Mouse (Mus musculus): ENCODE measurements at regions not wholly inside any gene's neighbourhood (a gene's known extent, or its start where the extent isn't known, plus 50 kb on each side); places are given as distances from the start of the nearest gene placed in this dataset.

DNA sequence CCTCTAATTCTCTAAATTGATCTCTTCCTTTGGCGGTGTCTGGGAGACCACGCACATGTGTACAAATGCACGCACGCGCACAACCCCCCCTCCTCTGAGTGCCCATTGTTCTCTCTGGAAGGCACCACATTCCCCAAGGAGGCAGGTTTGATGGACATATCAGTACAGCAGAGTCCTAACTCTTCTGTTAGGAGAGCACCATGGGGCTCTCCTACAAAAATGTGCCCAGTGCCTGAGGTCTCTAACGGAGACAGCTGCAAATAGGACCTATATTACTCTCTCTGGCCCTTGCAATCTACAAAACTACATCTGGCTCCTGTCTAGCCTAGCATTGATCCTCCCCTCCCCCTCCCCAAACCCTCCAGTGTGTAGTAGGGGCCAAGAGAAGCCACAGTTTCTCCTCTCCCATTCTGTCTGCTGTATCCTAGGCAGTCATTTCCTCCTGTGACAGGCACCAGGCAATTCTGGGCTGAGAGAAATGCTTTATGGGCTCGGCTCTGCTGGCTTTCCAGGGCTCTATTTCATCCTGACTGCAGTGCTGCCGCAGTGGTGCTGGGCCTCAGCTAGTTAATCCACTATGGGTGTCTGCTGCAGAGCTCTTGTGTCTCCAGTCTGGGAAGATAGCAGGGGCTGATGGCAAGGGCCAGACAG is 340.6 kb downstream of the Rps24 start:
- no peak for DNase-seq (ENCODE audit: low spot score in 2 of 2)

DNA sequence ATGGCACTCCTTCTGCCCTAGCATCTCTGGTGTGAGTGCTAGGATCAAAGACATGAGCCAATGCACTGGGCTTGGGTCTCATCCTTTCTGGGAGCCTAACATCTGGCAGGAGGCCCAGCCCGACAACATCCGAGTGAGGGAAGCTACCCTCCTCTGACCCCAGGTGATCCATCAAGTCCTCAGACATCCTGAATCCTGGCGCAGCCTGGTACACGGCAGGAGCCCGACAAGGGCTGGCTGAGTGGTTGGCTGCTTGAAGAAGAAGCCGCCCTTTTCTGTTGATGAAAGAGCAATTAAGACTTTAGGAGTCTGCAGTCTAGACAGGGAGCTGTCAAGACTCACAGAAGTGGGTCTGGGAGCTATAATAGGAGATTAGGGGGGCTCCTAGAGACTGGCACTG is 342.1 kb downstream of the Rps24 start:
- no peak for DNase-seq (ENCODE audit: low spot score in 2 of 2)

DNA sequence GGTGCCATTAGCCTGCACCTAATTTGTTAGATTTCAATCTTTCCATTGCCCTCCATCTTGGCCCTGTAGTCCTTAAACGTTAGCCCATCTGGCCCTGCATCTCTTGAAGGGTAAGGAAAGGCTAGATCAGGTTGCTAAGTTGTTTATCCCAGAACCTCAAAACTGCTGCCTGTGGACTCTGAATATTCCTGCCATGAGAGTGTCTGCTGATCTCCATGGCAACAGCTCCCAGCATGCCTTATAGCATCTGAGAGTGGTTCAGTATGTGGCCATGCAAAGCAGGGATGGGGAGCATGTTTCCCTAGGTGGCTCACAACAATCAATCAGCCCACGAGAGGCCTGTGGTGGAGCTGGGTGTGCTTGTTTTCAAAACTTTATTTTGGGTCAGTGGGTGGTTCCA is 346.3 kb downstream of the Rps24 start:
- no peak for DNase-seq (ENCODE audit: low spot score in 2 of 2)

DNA sequence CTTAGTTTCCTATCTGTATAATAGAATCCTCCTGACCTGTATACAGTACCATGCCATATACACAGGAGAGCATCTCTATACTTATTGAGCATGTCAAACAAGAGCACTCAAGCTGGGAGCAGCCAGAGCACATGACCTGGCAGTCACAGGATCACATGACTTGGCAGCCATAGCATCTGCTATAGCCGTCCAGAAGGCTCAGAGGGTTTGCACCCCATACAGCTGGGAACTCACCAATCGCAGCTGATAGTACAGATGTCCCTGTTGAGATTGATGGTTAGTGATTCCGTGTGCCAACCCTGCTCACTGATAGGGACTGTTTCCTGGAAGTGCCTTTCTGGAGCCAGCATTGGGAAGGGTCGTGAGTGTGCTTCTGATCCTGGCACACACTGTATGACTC is 351.3 kb downstream of the Rps24 start:
- DNase-seq (ENCODE audit: low spot score in 2 of 2) = no peak

DNA sequence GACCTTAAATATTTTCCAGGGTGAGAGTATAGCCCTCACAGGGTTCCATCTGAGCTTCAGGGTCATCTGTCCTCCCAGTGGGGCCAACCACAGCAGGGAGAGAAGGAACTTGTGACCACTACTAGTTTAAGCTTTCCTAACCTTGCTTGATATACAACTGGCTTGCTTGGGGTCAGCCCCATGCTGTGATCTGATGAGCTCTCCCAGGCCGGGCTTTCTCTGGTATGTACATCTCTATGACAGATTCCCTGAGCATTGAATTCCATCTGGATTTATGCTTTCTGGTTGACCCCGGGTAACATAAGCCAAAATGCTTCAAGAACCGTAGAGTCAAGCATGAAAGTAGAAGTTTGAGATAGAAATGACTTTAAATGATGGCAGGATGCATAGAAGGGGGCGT is 352.1 kb downstream of the Rps24 start:
- no peak for DNase-seq (ENCODE audit: low spot score in 2 of 2)

DNA sequence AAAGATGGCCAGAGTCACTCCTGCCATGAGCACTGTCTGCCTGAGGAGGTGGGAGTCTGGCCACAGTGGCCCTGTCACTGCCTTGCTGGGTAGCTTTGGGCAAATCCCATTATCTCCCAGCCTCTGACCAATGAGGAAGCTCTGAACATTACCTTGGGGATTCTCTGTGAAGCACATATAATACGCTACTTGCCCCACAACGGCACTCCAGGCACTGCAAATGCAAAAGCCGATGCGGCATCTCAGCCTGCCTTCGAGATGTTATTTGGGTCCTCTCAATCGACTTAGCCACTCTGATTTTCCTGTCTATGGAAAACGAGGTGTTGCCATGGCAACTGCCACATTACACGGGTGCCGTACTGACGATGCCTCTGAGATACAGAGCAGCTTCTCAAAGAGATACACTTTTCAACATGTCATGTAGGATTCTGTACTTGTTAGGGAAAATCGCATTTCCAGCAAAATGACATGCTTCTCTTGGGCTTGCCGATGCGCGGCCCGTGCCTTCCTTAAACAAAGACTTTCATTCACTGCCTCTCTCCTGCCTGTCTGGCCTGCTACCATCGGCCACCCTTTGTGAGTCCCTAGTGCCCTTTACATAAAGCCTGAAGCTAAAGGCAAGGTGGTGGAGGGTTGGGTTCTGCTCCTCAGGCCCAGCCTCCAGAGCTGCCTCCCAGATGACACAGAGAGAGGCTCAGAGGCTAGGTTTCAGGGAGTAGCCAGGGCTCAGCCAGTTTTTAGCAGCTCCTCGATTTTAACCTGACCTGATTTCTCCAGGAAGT is 355.0 kb downstream of the Rps24 start:
- peak; percentile 72 to 88 for DNase-seq (ENCODE audit: low spot score in 2 of 2)

DNA sequence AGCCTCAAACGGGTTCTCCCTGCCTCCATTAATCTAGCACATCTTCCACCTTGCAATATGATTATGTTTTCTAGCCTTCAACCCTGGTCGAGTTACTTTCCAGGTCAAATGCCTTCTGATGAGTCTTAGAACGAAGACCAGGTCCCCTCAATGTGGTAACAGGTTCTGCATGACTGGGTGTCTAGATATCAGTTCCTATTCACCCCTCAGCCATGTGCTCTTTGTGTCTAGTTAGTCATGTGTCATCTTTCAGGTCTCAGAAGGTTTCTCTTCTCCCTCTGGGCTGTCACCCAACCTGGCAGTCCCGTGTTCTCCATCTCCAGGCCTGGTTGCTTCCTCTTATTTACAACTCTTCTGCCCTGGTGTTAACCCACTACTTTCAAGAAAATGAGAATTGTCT is 356.7 kb downstream of the Rps24 start:
- no peak for DNase-seq (ENCODE audit: low spot score in 2 of 2)

DNA sequence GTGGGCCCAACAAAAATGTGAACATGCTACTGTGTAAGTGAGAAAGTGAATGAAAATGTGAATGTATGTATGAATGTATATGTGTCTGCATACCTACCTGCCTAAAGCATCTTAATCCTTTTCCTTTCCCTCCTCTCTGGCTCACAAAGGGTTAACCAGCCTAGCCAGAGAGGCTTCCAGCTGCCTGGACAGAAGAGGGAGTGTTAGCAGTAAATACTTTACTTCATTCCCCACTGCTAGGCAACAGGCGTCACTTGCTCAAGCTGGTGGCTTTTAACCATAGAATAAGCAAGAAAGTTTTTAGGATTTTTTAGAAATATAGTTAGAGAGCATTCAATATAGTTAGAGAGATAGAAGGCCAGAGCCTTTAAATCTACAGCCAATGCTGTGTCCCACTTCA is 363.6 kb downstream of the Rps24 start:
- no peak for DNase-seq (ENCODE audit: low spot score in 2 of 2)

DNA sequence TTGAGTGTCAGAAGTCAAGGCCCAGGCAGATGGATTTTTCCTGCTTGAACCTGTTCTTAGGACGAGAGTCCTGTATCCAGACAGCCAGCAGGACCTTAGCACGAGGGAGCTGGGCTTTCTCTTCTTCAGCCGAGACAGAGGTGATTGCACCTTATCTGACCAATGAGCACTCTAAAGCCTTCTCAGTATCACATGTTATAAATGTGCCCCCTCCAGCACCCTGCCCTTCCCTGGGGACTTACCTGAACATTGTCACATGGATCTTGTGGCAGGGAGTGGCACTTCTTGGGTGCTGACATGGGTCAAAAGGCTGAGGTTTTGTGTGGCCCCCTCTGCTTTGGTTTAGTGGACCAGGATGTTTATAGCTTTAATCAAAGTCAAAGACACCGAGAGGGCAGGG is 367.5 kb downstream of the Rps24 start:
- DNase-seq (ENCODE audit: low spot score in 2 of 2) = no peak

DNA sequence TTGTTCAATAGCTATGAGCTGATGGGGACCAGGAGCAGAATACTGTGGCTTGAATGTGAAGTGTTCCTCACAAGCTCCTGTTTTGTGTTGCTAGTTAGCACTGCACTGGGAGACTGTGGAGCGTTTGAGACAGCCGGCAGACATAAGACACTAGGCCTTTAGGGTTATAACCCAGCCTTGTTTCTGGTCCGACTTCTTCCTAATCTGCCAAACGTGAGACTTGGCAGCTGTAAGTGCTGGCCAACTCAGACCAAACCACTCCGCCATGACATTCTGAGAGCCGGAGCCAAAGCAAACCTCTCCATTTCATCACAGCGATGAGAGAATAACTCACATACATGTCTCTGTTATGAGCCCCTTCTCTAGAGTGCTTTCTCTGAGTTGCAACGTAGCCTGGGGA is 375.2 kb downstream of the Rps24 start:
- DNase-seq (ENCODE audit: low spot score in 2 of 2) = no peak

DNA sequence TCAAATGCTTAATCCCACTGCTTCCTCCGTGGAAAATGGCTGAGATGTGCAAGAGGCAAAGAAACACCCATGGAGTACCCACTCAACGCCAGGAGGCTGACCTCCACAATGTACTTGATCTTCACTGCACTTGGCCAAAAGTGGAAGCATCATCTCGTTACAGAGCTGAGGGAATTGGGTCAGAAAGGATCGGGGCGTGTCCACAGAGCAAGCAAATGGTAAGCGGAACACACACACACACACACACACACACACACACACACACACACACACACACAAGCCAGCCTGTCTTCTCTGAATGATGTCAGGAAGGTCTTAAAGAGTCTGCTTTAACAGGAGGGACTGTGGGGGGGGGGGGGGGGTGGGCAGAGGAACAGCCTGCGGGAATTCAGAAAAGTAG is 375.7 kb downstream of the Rps24 start:
- DNase-seq (ENCODE audit: low spot score in 2 of 2) = no peak

DNA sequence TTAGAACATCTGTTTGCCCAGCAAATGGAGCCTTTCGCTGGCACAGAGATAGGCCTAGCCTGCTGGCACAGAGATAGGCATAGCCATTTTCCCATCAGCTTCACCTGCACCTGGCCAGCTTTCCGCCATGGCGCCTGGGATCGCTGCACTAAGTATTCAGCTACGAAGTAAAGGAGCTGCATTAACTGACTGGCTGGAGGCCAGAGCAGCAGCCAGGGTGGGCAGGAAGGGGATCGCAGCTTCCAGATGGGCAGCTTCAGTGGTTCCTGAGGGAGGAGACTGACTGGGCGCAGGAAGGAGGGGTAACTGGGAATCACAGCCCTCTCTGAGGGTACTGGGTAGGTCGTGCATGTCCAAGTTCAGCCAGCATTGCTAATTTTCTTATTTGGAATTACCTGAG is 376.2 kb downstream of the Rps24 start:
- no peak for DNase-seq (ENCODE audit: low spot score in 2 of 2)

DNA sequence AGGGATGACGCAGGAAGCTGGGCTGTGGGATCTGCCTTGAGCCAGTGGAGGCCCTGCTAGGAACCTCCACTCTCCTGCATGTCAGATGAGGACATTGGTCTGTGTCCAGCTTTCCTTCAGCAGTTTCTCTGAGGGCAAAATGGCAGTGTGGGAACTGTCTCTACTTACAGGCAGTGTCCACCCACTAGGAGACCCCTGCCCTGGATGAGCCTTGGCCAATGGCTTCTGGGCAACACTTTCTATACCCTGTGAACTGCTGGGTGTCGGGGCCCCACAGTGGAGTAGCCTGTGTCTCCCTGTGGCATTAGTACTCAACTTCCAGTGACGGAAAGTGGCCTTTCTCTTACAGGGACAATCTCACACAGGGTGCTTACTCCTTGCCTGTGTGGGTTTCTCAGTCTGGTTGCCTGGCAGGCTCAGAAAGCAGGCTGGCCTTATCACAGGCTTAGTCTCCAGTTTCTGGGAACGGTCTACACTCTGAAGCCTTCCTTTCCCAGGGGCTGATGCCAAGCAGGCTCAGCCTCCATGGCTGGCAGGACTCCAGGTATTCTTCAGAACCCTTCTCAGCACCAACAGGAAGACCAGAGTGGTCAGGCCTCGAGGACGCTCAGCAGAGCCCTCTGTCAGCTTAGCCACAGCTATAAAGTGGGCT is 378.8 kb downstream of the Rps24 start:
- DNase-seq (ENCODE audit: low spot score in 2 of 2) = no peak

DNA sequence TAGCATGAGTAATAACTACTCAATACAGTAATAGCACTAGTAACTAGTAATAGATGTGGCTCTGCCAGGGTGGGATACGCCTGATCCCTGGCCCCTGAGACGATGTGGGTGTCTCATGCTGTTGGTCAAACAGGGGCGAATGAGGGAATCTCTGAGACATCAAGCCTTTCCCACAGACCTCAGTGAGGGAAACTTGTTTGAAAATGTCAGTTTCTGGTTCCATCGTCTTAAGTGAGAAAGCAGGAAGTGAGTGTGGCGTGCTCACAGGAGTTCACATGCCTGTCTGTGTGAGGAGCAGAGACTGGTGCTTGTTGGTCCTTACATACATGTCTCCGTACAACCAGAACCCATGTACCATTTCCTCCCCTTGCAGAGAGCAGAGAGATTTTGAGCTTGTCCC is 380.9 kb downstream of the Rps24 start:
- no peak for DNase-seq (ENCODE audit: low spot score in 2 of 2)

DNA sequence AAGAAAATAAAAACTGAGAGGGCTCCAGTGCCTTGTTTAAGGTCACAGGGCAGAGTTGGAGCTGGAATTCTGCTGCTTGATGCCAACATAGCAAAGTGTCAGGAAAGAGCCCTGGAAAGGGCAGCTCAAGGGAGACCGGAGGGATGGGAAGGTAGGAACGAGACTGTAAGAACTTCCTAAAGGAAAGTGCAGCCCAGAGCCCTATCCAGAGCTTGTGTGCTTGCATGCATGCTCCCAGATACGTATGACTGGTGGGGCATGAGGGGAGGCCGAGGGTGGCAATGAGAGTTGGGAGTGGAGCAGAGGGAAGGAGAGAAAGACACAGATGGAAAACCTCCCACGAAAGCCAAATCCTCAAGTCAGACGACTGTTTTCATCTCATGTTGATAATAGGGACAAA is 381.8 kb downstream of the Rps24 start:
- no peak for DNase-seq (ENCODE audit: low spot score in 2 of 2)

DNA sequence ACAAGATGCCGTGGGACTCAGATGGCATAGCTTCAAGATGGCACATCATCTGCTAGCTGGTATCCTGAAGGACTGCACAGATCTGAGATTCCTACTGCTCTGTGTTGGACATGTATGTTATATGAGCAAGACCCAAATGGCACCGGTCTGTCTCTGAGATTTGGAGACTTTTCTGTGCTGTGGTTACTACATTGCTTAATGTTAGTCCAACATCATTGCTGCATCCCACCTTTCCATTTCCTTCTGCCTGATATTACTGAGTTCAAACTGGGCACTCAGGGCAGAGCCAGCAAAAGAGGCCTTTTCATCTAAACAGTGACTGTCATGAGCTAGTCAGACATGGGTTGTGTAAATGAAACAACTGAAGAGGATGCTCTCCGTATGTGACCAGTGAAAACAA is 383.3 kb downstream of the Rps24 start:
- DNase-seq (ENCODE audit: low spot score in 2 of 2) = no peak

DNA sequence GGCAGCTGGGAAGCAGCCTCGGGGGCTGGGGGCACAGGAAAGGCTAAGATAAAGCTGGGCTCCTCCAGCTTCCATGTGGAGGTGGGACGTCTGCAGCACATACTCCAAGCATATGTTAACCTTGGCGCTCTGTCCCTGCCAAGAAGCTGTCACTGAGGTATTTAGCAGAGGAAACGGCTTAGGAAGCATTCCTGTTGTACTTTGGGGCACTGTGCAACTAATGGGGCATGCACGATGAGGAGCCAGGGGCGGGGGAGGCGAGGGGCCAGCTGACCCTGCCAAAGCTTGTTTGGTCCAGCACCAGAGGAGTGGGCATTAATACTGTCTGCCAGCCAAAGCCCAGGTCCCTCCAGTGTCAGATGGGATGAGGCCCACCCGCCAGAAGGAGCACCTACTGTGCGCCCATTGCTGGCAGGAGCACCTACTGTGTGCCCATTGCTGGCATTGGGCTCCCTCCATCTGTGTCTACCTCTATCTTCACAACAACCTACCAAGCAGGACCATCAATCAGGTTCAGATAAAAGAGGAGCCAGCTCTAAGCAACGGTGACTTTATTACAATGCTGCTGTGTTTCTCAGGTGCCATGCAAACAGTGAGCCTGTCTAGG is 384.6 kb downstream of the Rps24 start:
- DNase-seq (ENCODE audit: low spot score in 2 of 2) = no peak

DNA sequence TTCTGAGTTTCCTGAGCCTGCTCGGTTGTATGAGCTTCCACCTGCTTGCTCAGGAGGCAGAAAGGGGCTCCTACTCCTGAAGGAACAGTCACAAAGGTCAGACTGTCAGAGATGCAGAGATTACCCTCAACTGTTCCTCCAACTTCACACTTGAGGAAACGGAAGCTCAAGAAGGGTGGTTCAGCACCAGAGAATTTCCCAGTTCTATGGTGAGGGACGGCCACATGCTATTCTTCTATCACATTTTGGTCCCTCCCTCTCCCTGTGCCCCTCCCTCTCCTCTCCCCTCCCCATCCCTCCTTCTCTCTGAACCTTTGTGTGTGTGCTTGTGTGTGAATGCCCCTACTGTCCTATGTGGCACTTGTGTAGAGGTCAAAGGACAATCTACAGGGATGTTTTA is 386.0 kb downstream of the Rps24 start:
- no peak for DNase-seq (ENCODE audit: low spot score in 2 of 2)

DNA sequence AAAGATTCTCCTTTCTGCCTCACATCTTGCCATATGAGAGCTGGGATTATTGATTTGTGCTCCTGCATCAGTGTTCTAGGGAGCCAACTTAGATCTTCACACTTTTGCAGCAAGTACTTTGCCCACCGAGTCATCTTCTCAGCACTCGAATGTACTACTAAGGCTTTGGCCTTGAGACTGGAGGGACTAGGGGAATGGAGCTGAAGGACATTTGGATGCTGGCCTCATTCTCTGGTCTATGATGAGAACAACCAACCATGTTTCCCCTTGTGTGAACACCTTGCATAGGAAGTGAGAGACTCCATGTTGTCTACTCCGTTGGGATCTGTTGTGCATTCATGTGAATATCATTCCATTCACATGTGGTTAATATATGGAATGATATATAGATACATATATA is 386.5 kb downstream of the Rps24 start:
- DNase-seq (ENCODE audit: low spot score in 2 of 2) = no peak

DNA sequence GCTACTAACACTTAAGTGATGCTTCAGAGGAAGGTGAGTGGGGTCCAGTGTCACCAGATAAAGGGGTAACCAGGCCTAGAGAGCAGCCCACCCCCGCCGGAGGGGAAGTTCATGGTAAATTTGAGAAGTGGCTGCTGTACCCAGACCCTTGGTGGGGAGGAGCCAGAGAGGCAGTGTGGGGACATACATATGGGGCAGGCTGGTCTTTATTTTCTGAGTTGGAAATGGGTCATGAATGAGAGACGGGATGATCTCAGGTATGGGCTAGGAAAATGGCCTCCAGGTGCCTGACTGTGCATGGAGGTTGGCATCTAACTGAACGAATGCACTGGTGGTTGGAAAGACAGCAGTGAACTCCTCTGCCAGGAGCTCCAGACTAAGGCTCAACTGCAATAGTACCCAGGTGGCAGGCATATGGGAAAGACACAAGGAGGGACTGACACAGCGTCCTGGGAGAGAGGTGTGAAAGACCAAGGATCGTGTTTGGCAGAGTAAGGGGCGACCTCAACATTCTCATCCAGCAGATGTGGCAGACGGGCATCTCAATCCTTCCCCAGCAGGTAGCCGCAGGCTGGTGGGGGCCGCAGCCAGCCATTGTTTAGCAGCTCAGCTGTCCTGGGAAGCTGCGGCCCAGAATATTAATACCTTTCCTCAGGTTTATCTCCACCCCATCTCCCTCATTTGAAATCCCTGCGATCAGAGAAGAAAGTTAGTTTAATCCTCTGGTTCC is 387.7 kb downstream of the Rps24 start:
- no peak for DNase-seq (ENCODE audit: low spot score in 2 of 2)

DNA sequence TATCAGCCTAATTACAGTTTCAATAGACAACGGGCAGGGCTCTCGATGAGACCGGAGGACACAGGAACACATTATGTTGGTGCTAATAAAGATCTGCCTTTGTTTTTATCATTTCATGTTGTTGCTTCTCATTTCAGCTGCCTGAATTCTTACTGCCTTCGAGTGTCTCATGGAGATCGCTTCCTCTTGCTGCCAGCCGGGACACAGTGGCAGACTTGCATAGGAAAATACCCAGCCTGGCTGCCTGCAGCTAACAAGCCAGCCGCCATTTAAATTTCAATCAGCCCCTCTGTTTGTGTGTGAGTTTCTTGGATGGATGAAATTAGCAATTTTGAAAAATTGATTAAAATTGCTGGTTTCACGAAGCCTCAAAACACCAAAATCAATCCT is 388.2 kb downstream of the Rps24 start:
- no peak for DNase-seq (ENCODE audit: low spot score in 2 of 2)

DNA sequence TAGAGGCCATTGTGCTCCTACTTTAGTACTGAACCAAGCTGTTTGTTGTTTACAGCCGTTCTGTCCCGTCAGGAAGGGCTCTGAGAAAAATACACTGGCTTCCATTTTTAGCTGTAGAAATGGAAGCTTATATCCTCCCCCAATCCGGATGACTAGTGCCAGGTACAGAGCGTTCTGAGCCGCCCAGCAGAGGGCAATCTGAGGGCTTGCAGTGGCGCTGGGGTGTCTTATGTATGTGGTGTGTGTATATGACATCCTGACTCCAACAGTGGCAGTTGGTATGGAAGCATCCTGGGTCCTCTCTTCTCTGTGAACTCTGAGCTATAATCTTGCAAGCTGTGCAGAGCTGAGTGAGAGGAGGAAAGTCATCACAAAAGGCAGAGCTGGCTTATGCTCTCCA is 389.0 kb downstream of the Rps24 start:
- DNase-seq (ENCODE audit: low spot score in 2 of 2) = no peak

Measured in left cerebral cortex, adult 8-10 months (tissue).